Mouse (Mus musculus) bone marrow macrophage, adult 2 months (primary cell): ENCODE measurements around the gene Btf3l4. TPM values are rescaled to one million over a fixed set of nuclear protein-coding genes. Genes with fewer than 3 reads are reported as not detected.

Experiments used
- H3K27ac ChIP-seq: 2 replicates; pipeline ENCODE4 v1.5.1; 2012; ENCODE audit warnings: low read depth, low read length; ENCODE audit not compliant: insufficient read depth
- H3K4me1 ChIP-seq: 2 replicates; pipeline ENCODE4 v1.6.1; 2012; ENCODE audit warnings: low read length; ENCODE audit not compliant: control insufficient read depth, insufficient read depth
- H3K4me3 ChIP-seq: 2 replicates; pipeline ENCODE4 v1.5.1; 2012; ENCODE audit warnings: mild to moderate bottlenecking, low read length, moderate library complexity; ENCODE audit not compliant: insufficient read depth
- CTCF ChIP-seq: IDR thresholded peaks from 2 replicates; pipeline ENCODE4 v1.5.1; 2012; ENCODE audit warnings: low read depth, mild to moderate bottlenecking, low read length, moderate library complexity
- POLR2A ChIP-seq: IDR thresholded peaks from 2 replicates; pipeline ENCODE4 v1.6.1; 2012; ENCODE audit warnings: mild to moderate bottlenecking, low read depth, low read length, borderline replicate concordance
- polyA plus RNA-seq: library from polyadenylated mRNA; stranded (reverse); fragments of >200 nt; gene quantifications from 2 replicates; pipeline ENCODE4 v1.2.4, GENCODE M21; 2012; ENCODE audit not compliant: missing spikeins, insufficient read depth, insufficient read length

Btf3l4 gene
- polyA plus RNA-seq, 1 experiment, result 51.1 TPM

- TF ChIP-seq POLR2A, result no peak
- TF ChIP-seq CTCF, result no peak
- peaks cover 5% of the 10 kb centered on the region; the same call in 1 of the 2 replicates for H3K4me1 ChIP-seq
- H3K27ac ChIP-seq, result no peak overlapping the region
- H3K4me3 ChIP-seq, result no peak overlapping the region
Observed at GRCm38 (mm10) chr4:108825677-108826076, 7.7 kb downstream of the Btf3l4 start.

GRCm38 (mm10) chr4:108811550-108811949 lies 21.9 kb downstream of the Btf3l4 start:
- no peak overlapping the region for H3K4me3 ChIP-seq
- no peak overlapping the region for H3K27ac ChIP-seq
- H3K4me1 ChIP-seq, result no peaks in the 10 kb centered on the region
- TF ChIP-seq CTCF (no peak), POLR2A (no peak)

- Histone ChIP-seq H3K4me1 (no peaks in the 10 kb centered on the region), H3K27ac (no peak overlapping the region), H3K4me3 (no peak overlapping the region)
- TF ChIP-seq CTCF (no peak), POLR2A (no peak)
Observed at GRCm38 (mm10) chr4:108811142-108811541, 22.3 kb downstream of the Btf3l4 start.

- TF ChIP-seq POLR2A (no peak), CTCF (no peak)
- H3K4me3 ChIP-seq, result no peak overlapping the region
- no peak overlapping the region for H3K27ac ChIP-seq
- no peaks in the 10 kb centered on the region for H3K4me1 ChIP-seq
Observed at GRCm38 (mm10) chr4:108803535-108803934, 29.9 kb downstream of the Btf3l4 start.

GRCm38 (mm10) chr4:108798083-108798830 lies 35.2 kb downstream of the Btf3l4 start:
- TF ChIP-seq CTCF, result peak; percentile 64
- TF ChIP-seq POLR2A, result no peak
- no peak overlapping the region for H3K27ac ChIP-seq
- no peak overlapping the region for H3K4me3 ChIP-seq
- no peaks in the 10 kb centered on the region for H3K4me1 ChIP-seq

- TF ChIP-seq CTCF (no peak), POLR2A (no peak)
- H3K27ac ChIP-seq, result no peak overlapping the region
- no peak overlapping the region for H3K4me3 ChIP-seq
- H3K4me1 ChIP-seq, result no peaks in the 10 kb centered on the region
Observed at GRCm38 (mm10) chr4:108796701-108797100, 36.7 kb downstream of the Btf3l4 start.

- Histone ChIP-seq H3K27ac (no peak overlapping the region), H3K4me3 (no peak overlapping the region), H3K4me1 (peaks cover 13% of the 10 kb centered on the region)
- TF ChIP-seq CTCF, result no peak
- TF ChIP-seq POLR2A, result no peak
Observed at GRCm38 (mm10) chr4:108793941-108794340, 39.5 kb downstream of the Btf3l4 start.

- peaks cover 18% of the 10 kb centered on the region for H3K4me1 ChIP-seq
- no peak overlapping the region for H3K4me3 ChIP-seq
- H3K27ac ChIP-seq, result no peak overlapping the region
- TF ChIP-seq POLR2A, result no peak
- no peak for TF ChIP-seq CTCF
Observed at GRCm38 (mm10) chr4:108790507-108790906, 42.9 kb downstream of the Btf3l4 start.

GRCm38 (mm10) chr4:108789258-108789936 lies 44.0 kb downstream of the Btf3l4 start:
- Histone ChIP-seq H3K27ac (peak overlapping the region; percentile 47), H3K4me3 (peak overlapping the region; percentile 21; the same call in 1 of the 2 replicates)
- TF ChIP-seq CTCF, result no peak
- no peak for TF ChIP-seq POLR2A

More at GRCm38 (mm10) chr4:108789258-108789936, 44.0 kb downstream of the Btf3l4 start:
- peaks cover 18% of the 10 kb centered on the region for H3K4me1 ChIP-seq
